Mouse (Mus musculus): ENCODE measurements around the gene Spata9. TPM values are rescaled to one million over a fixed set of nuclear protein-coding genes. Genes with fewer than 3 reads are reported as not detected.

Gene Spata9
- polyA plus RNA-seq, 2 experiments, result 0.04 to 0.47 TPM

DNA sequence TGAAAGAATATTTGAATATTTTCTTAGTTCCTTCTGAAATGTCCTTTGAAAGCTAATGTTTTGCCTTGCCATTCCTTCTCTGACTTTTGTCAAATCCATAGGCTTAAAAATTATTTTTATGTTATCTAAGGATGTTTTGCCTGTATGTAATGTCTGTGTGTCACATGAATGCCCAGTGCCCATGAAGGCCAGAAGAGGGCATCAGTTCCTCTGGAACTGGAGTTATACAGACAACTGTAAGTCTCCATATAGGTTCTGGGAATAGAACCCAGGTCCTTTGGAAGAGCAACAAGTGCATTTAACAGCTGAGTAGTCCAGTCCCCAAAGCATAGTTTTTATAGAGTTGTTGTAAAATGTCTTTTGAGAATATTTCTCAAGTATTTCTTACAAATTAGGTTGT lies 15.0 kb downstream of the Spata9 start:
- ATAC-seq (ENCODE audit: insufficient read depth), result no peak
- H3K9me3 ChIP-seq (ENCODE audit: control insufficient read depth, low read length), result no peaks in the 10 kb centered on the region

DNA sequence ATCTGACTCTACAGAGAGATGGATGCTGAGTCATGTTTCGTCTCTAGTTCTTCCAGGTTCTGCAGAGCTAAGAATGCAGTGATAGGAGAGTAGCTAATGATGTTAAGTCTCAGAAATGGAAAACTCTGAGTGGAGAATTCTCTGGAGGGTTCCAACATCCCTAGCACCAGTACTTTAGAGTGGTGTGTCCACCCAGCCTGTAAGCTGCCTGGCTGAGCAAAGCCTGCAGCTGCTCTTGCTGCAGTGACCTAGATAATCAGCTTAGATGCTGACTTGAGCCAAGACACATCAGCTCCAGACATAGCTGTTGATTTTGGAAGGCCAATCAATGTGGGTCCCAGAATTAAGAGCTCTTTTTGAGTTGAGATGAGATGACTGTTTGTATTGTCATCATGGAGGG lies 21.1 kb downstream of the Spata9 start:
- Histone ChIP-seq H3K36me3 (replicated peaks; ENCODE audit: control insufficient read depth, insufficient read depth, low read depth) (no peaks in the 10 kb centered on the region), H3K9ac (replicated peaks) (no peak overlapping the region), H3K4me1 (replicated peaks; ENCODE audit: control insufficient read depth in 2 of 2, insufficient read depth in 2 of 2, low read length in 1 of 2) (no peaks in the 10 kb centered on the region), H3K9me3 (ENCODE audit: control insufficient read depth, low read length) (no peaks in the 10 kb centered on the region), H3K27ac (no peak overlapping the region), H3K27me3 (ENCODE audit: control insufficient read depth, insufficient read depth, low read length) (no peaks in the 10 kb centered on the region), H3K4me2 (ENCODE audit: low read depth) (no peak overlapping the region), H3K4me3 (ENCODE audit: insufficient read depth in 1 of 2, low read depth in 2 of 2, low read length in 2 of 2) (no peak overlapping the region)
- WGBS (ENCODE audit: insufficient replicate concordance), result 73% methylated on average over 1 of the region's 1 CpGs
- TF ChIP-seq CTCF (IDR thresholded peaks at IDR 0.05; ENCODE audit: low read depth), result no peak
- no peak for TF ChIP-seq EP300 (IDR thresholded peaks at IDR 0.05; ENCODE audit: low read depth)
- DNase-seq (ENCODE audit: low read depth in 3 of 3, low spot score in 3 of 3), result no peak
- no peak for ATAC-seq (ENCODE audit: insufficient read depth)

More for the DNA sequence above, 15.0 kb downstream of the Spata9 start:
- Histone ChIP-seq H3K4me3 (ENCODE audit: insufficient read depth in 1 of 2, low read depth in 2 of 2, low read length in 2 of 2) (no peak overlapping the region), H3K27me3 (ENCODE audit: control insufficient read depth, insufficient read depth, low read length) (no peaks in the 10 kb centered on the region), H3K4me2 (ENCODE audit: low read depth) (no peak overlapping the region), H3K27ac (no peak overlapping the region), H3K9ac (replicated peaks) (no peak overlapping the region), H3K36me3 (replicated peaks; ENCODE audit: control insufficient read depth, insufficient read depth, low read depth) (no peaks in the 10 kb centered on the region), H3K4me1 (replicated peaks; ENCODE audit: control insufficient read depth in 2 of 2, insufficient read depth in 2 of 2, low read length in 1 of 2) (no peaks in the 10 kb centered on the region)
- peak; percentile 55 for TF ChIP-seq CTCF (IDR thresholded peaks at IDR 0.05; ENCODE audit: low read depth)
- TF ChIP-seq EP300 (IDR thresholded peaks at IDR 0.05; ENCODE audit: low read depth), result no peak
- DNase-seq (ENCODE audit: low read depth in 3 of 3, low spot score in 3 of 3), result peak in 1 of 3 experiments; percentile 19

DNA sequence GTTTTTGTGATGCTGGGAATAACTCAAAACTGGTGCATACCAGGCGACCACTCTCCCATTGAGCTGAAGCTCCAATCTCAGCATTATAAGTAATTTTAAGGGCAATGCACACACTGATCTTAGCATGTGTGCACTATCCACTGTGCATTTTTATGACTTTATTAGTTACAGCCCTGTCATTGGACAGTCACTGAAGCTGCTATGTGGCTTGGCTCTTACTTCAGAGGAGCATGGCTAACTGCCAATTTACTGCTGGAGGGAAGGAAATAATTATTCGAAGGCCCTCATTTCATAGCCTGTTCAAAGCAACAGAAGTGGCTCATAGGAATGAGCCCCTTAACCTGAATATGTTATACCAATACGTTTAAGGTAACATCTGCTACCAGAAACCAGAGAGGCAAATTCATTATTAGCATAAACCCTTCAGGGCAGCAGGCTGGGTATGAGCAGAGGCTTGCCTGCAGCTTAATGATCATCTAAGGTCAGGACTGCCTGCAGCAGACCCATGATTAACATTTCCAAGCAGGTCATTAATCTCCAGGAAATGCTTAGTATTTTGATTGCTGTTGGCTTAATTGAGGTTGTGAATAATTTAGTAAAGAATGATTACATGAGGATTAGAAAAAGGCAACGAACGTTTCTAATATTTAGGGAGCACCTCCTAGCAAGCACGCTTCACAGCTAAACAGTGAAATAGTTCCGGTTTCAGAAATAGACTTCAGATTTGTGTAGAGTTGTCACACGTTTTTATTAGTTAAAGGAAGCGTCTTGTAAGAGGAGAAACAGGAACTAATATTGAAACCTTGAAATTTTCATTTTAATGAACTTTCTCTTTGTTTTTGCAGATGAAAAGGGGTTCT lies 25.4 kb downstream of the Spata9 start:
- Histone ChIP-seq H3K36me3 (replicated peaks; ENCODE audit: control insufficient read depth, insufficient read depth, low read depth) (no peaks in the 10 kb centered on the region), H3K4me3 (ENCODE audit: insufficient read depth in 1 of 2, low read depth in 2 of 2, low read length in 2 of 2) (no peak overlapping the region), H3K27ac (no peak overlapping the region), H3K9me3 (ENCODE audit: control insufficient read depth, low read length) (no peaks in the 10 kb centered on the region), H3K27me3 (ENCODE audit: control insufficient read depth, insufficient read depth, low read length) (no peaks in the 10 kb centered on the region), H3K4me1 (replicated peaks; ENCODE audit: control insufficient read depth in 2 of 2, insufficient read depth in 2 of 2, low read length in 1 of 2) (0 out of 4 replicates have a peak, but pooled peaks cover 0 to 2% of the 10 kb centered on the region in 2 experiments), H3K9ac (replicated peaks) (no peak overlapping the region), H3K4me2 (ENCODE audit: low read depth) (no peak overlapping the region)
- TF ChIP-seq EP300 (IDR thresholded peaks at IDR 0.05; ENCODE audit: low read depth), result no peak
- TF ChIP-seq CTCF (IDR thresholded peaks at IDR 0.05; ENCODE audit: low read depth), result no peak
- WGBS (ENCODE audit: insufficient replicate concordance), result 54% methylated on average over 9 of the region's 9 CpGs
- DNase-seq (ENCODE audit: low read depth in 3 of 3, low spot score in 3 of 3) (no peak), ATAC-seq (ENCODE audit: insufficient read depth) (no peak)

DNA sequence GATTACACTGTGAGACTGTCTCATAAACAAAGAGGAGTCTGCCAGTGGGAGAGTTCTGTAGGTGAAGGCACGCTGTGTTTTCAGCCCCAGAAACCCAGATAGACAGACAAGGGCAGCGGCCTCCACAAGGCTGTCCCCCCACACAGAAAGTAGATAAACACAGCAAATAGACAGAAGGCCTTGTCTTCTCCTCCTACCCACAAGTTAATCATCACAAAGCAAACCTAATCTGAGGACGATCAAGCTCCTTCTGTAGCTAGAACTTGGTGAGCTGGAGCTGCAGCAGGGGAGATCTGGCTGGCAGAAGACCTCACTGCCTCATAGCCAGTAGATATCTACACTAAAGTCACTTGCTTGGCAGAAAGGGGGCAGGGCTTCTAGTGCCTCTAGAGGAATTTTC lies 36.3 kb downstream of the Spata9 start:
- H3K4me1 ChIP-seq (replicated peaks; ENCODE audit: control insufficient read depth in 2 of 2, insufficient read depth in 2 of 2, low read length in 1 of 2), result peaks cover 0 to 9% of the 10 kb centered on the region in 2 experiments; a peak in 2 of 4 replicates
- H3K4me2 ChIP-seq (ENCODE audit: low read depth), result no peak overlapping the region
- no peak overlapping the region for H3K4me3 ChIP-seq (ENCODE audit: insufficient read depth in 1 of 2, low read depth in 2 of 2, low read length in 2 of 2)
- peaks cover 28% of the 10 kb centered on the region for H3K36me3 ChIP-seq (replicated peaks; ENCODE audit: control insufficient read depth, insufficient read depth, low read depth)
- WGBS (ENCODE audit: insufficient replicate concordance), result 12% methylated on average over 3 of the region's 3 CpGs
- no peak overlapping the region for H3K27ac ChIP-seq
- no peak for TF ChIP-seq EP300 (IDR thresholded peaks at IDR 0.05; ENCODE audit: low read depth)
- no peak for TF ChIP-seq CTCF (IDR thresholded peaks at IDR 0.05; ENCODE audit: low read depth)
- H3K9me3 ChIP-seq (ENCODE audit: control insufficient read depth, low read length), result no peaks in the 10 kb centered on the region
- no peak overlapping the region for H3K9ac ChIP-seq (replicated peaks)
- H3K27me3 ChIP-seq (ENCODE audit: control insufficient read depth, insufficient read depth, low read length), result no peaks in the 10 kb centered on the region
- ATAC-seq (ENCODE audit: insufficient read depth) (peak; percentile 74; the same call in 1 of the 2 replicates), DNase-seq (ENCODE audit: low read depth in 3 of 3, low spot score in 3 of 3) (no peak)

DNA sequence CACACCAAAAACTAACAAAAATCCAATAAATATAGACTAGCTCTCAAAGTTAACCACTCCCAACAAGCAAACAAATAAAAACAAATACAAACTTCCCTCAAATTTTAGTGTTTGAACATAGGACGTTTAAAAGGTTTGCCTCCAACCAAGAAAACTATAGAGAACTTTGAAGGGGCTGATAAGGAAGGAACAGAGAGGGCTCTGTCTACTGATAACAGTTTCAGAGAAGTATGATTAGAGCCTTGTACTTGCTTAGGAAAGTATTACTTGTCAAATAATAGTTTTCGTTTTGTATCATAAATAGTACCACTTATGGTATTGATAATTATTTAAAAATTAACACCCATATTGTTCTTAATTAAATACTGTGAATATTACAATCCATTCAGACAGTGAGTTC lies 47.6 kb downstream of the Spata9 start:
- TF ChIP-seq CTCF (IDR thresholded peaks at IDR 0.05; ENCODE audit: low read depth), result no peak
- TF ChIP-seq EP300 (IDR thresholded peaks at IDR 0.05; ENCODE audit: low read depth), result peak; percentile 40; the same call in 1 of the 2 replicates
- Histone ChIP-seq H3K36me3 (replicated peaks; ENCODE audit: control insufficient read depth, insufficient read depth, low read depth) (peaks cover 2% of the 10 kb centered on the region; the same call in 1 of the 2 replicates), H3K9me3 (ENCODE audit: control insufficient read depth, low read length) (no peaks in the 10 kb centered on the region), H3K4me2 (ENCODE audit: low read depth) (peak overlapping the region; percentile 72), H3K9ac (replicated peaks) (0 out of 2 replicates have a peak overlapping the region, but pooled peaks have one; percentile 28), H3K4me3 (ENCODE audit: insufficient read depth in 1 of 2, low read depth in 2 of 2, low read length in 2 of 2) (peak overlapping the region; percentile 21 to 50; a peak in 3 of 4 replicates), H3K27me3 (ENCODE audit: control insufficient read depth, insufficient read depth, low read length) (no peaks in the 10 kb centered on the region), H3K27ac (no peak overlapping the region), H3K4me1 (replicated peaks; ENCODE audit: control insufficient read depth in 2 of 2, insufficient read depth in 2 of 2, low read length in 1 of 2) (peaks cover 18 to 21% of the 10 kb centered on the region in 2 experiments)
- DNase-seq (ENCODE audit: low read depth in 3 of 3, low spot score in 3 of 3) (peak; percentile 20 to 43 (median 31)), ATAC-seq (ENCODE audit: insufficient read depth) (no peak)
- 7% methylated on average over 2 of the region's 2 CpGs for WGBS (ENCODE audit: insufficient replicate concordance)
